Mouse (Mus musculus) right cerebral cortex, postnatal 14 days (tissue): ENCODE results near the gene Kif26b.

ENCODE experiments used
- DNase-seq: peaks from one replicate; pipeline ENCODE4 v3.0.0; 2022

The Kif26b gene

DNA sequence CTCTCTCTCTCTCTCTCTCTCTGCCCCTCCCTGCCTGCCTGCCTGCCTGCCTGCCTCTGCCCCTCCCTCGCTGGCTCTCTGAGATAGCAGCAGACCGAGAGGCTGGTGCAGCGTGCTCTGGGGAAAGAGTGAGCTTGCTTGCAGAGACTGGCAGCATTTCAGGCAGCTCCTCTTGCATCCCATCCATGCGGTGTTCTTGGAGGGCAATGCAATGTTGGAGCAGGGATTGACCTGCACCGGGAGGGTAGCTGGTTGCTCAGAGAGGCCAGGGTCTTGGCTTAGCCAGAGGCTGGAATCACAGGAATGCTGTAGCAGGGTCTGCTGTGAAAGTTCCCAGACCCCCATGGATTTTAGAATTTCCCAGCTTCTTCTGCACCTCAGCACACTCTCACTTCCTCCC is 269.4 kb downstream of the Kif26b start:
- DNase-seq = peak; percentile 44

- DNase-seq = no peak
These were observed 270.0 kb downstream of the Kif26b start for GRCm38 (mm10) chr1:178798886-178799285.

- DNase-seq = no peak
These were observed 271.1 kb downstream of the Kif26b start for GRCm38 (mm10) chr1:178799836-178800552.

GRCm38 (mm10) chr1:178803155-178803554 is 274.2 kb downstream of the Kif26b start:
- DNase-seq = no peak

GRCm38 (mm10) chr1:178817476-178817875 is 288.6 kb downstream of the Kif26b start:
- no peak for DNase-seq

GRCm38 (mm10) chr1:178819060-178819459 is 290.1 kb downstream of the Kif26b start:
- no peak for DNase-seq

GRCm38 (mm10) chr1:178820079-178820478 is 291.2 kb downstream of the Kif26b start:
- no peak for DNase-seq

DNA sequence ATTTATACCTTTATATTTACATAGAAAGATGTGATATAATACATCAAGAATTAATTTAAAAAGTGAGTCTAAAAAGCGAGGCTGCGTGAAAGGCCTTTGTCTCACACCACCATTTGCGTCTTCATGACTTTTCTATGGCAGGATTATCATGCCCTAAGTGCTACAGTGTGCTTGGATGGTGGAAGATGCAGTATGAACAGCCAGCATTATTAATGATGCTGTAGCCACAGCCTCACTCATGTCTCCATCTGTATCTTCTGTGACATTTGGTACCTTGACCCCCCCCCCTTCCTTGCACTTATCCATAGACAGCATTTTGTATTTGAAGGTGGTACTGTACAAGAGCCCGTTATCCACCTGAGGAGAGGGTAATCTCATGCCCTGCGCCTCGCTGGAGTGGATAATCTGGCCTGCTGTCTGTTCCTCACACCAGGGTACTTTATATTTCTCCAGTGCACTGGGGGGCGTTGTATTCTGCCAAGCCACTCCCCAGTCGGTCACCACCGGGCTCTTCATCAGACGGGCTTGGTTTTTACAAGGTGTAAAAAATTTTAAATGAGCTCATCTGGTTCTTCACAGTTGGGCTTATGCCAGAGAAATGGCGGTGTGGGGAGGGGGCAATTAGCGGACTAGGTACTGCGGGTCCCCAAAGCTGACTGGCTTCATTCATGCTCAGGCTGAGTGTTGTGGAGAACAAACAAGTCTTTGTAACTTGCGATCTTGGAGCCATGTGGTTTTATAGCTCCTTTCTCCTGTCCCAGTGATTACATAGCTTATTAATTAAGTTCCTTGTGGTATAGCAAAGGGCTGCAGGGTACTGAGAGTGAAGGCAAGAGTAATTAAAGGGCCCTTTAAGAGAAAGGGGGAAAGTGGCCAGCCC is 291.9 kb downstream of the Kif26b start:
- DNase-seq = no peak

- DNase-seq = no peak
These were observed 295.9 kb downstream of the Kif26b start for GRCm38 (mm10) chr1:178824871-178825270.

DNA sequence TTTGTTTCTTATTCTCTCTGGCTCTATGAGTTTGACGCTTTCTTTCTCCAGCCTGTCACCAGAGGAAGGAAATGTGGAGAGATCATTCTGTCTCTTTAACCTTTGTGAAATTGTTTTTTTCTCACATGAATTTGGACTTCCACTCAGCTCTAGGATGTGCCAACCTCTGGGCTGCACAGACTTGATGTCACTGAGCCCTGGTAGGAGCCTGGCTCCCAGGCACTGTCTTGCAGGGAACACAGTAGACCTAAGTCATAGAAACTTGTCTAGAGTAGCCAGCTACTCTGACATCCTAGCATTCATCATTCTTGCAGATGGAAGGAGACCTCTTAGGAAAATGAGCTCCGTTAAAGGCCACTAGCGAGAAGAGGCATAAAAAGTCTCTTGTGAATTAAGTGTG is 298.3 kb downstream of the Kif26b start:
- no peak for DNase-seq

DNA sequence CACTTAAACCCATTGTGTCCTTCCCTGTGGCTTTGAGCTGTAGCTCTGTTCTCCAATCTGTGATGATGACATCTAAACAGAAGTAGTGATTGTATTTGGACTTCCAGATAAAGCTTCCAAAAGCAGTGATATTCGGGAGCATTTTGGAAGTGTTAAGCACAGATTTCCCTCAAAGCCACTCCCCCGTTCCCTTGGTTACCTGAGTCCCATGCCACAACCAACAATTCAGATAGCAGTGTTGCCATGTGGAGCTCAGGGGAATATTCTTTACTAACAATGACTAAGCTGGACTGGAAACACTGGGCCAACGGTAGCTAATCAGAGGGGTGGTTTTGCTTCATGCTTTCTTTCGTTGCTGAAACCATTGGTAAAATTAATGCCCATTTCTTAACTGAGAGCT is 300.5 kb downstream of the Kif26b start:
- no peak for DNase-seq

DNA sequence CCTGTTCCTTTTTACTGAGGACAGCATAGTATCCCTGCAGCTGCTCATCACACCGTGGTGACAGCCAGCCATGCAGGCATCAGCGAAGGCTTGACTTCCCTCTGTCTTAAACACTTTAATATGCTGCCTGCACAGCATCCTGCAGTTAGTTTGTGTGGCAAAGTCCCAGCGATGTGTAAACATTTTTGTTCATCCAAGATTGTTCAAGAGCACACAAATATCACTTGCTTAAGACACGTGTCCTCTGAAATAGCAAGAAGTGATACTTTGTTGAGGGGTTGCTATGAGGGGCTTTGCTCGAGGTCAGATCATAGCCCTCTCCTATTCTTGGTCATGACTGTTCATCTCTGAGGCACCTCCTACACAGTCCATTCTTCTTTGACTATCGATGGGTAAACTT is 303.6 kb downstream of the Kif26b start:
- no peak for DNase-seq

GRCm38 (mm10) chr1:178835805-178836204 is 306.9 kb downstream of the Kif26b start:
- no peak for DNase-seq

DNA sequence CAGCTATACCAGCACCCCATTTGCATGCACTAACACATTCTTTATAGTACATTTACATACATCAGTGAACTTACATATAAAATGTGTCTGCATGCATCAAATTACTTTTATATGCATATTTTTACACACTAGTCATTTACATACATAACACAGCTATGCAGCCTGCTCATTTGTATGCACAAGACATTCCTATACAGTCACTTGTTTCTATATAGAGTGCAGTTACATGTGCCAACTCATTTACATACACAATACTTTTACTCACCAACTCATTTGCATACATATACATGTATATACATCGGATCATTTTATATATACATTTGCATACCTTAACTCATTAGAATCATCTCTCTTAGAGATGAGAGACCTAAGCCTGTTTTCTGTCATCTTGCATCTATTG is 308.1 kb downstream of the Kif26b start:
- no peak for DNase-seq

GRCm38 (mm10) chr1:178838696-178839320 is 309.9 kb downstream of the Kif26b start:
- DNase-seq = no peak

DNA sequence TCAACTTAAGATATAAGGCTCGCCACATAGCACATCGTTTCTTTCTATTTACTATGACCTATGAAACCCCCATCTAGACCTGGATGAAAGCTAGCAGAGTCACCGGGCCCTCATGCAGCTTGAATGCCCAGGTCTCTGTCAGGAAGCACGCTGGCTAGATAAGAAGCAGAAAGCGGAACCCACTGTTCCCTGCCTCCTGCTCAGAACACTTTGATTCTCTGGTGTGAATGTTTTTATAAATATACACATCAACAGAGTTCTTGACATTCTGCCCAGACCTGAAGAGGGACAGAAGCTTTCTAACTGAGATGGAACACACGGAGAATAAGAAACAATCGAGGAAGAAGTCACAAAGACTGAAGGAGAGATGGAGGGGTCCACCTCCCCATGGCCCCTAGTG is 311.4 kb downstream of the Kif26b start:
- no peak for DNase-seq

DNA sequence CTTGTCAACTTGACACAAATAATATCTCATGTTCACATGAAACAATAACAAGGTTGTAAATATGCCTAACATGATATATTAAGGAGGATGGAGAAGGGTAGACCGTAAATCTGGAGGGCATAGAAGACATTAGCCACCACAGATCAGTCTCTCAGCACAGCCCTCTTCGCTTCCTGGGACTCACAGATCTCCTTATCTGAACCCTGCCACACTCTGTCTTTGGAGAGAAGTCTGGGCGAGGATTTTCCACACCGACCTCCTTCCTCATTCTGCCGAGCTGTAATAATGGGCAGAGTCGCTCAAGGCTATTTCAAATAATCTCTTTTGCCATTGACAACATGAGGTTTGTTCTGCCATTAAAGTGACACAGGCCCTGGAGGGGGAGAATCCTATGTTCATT is 315.9 kb downstream of the Kif26b start:
- no peak for DNase-seq

DNA sequence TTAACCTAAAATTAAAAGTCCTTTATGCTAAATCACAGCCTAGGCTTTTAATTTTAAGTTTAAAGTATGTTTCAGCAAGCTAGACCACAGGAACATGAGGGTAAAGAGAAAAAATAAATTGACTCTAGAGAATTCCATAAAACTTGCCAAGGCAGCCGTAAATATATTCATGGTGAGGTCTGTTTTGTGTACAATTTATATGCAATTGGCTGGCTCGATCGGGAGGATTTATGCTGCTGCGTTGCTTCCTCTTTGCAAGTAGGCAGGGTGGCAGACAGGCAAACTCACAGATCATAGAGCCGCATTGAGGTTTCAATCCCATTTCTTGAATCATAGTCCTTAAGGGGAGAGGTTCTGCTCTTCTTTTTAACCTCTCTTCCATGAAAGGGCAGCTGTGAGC is 318.6 kb downstream of the Kif26b start:
- no peak for DNase-seq

DNA sequence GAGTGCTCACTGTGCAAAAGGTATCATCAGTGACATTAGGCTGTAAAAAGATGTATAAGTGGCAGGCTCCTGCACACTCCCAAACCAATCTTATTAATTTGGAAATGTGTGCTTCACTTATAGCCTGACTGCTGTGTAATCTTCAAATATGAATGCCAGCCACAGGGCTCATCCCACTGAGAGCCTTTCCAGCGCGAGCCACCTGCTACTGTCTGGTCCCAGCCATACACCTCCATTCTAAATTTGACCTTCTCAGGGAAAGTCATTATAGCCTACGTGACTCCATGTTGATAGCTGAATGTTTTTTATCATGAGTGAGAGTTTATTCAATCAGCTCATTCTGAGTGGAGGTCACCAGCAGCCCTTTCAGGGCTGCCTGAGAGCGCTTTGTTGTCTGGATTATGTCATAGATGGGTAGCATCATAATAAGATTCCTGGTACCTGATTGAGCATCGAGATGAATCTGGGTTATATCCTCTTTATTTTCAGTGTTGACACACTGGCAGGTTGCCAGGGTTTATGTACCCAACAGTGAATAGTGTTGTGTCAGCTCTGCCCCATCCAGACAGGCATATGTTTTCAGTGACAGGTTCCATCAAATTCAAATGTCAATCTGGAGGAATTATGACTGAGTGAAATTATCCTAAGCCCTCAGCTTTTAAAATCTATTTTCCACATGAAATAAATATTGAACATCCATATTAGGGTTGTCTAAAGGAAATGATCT is 319.6 kb downstream of the Kif26b start:
- no peak for DNase-seq

DNA sequence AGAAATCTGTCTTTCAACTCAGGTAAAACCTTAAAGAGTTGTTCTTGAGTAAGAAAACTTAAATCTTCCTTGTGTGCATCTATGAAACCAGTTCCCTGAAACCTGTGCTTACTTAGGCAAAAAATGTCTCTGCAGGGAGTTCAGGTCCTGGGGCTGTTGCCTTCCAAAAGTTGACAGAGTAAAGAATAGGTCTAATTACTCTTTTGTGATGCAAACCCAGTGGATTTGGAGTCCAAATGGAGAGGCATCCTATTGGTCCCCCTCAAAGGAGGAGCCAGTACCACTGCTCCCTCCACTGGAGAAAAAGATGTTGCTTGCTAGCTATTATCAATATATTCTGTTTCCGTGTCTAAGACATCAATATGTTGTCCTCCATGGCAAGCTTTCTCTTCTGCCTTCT is 321.6 kb downstream of the Kif26b start:
- no peak for DNase-seq

DNA sequence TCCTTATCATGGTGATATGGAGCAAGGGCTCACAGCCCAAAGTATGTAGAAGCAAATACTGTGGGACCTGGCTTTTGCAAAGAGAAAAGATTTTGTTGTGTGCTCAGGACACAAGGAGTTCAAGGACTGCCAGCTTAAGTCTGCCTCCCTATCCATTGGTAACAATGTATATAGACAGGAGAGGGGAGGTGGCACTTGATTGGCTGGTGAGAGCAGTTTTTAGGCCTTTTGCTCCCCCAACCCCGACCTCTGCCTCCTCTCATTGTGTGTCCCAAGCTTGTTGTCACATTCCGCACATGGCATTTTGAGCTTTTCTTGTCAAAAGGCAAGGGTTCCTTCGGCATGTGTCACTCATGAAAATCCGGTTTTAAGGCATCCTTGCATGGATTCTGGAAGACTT is 326.0 kb downstream of the Kif26b start:
- DNase-seq = no peak

- no peak for DNase-seq
These were observed 327.0 kb downstream of the Kif26b start for GRCm38 (mm10) chr1:178855974-178856373.
